Comparison of ENCODE assay signal across 7 mouse cellular contexts in genomic region chr8:70856541-70857197, GRCm38 (mm10). TPM values are rescaled to one million over a fixed set of nuclear protein-coding genes. Genes with fewer than 3 reads are reported as not detected.
A peak's percentile ranks its signal among the peaks of the same experiment; 100 is the strongest.
DNase-seq lines count a peak whose midpoint lies in the region; ATAC-seq and TF ChIP-seq lines count a peak whose summit lies in the region.

No protein-coding gene starts in this region.

- intact Hi-C loops in heart, postnatal 36 days (cut with DNase I): no loop called here

- H3K27ac ChIP-seq in bone marrow macrophage, adult 2 months (ENCODE audit: insufficient read depth, low read depth, low read length): no peak overlapping the region
- peak overlapping the region; percentile 78 for H3K27ac ChIP-seq in forebrain, embryonic 10.5 days
- no peak overlapping the region for H3K27ac ChIP-seq in lung, postnatal 0 days (ENCODE audit: low read length)

- no peak for TF ChIP-seq POLR2A in bone marrow macrophage, adult 2 months (IDR thresholded peaks at IDR 0.05; ENCODE audit: borderline replicate concordance, low read depth, low read length)

- H3K4me2 ChIP-seq in lung, postnatal 0 days (replicated peaks; ENCODE audit: low read depth, low read length): peak overlapping the region; percentile 79

- H3K9me3 ChIP-seq in forebrain, embryonic 10.5 days: no peaks in the 10 kb centered on the region
- no peaks in the 10 kb centered on the region for H3K9me3 ChIP-seq in lung, postnatal 0 days (ENCODE audit: low read length)

- H3K36me3 ChIP-seq in forebrain, embryonic 10.5 days (replicated peaks): peaks cover 4% of the 10 kb centered on the region; the same call in 1 of the 2 replicates
- no peaks in the 10 kb centered on the region for H3K36me3 ChIP-seq in lung, postnatal 0 days (ENCODE audit: insufficient read depth, low read length)

- DNase-seq in MEL-GATA-1-ER (ENCODE audit: extremely low read depth, low read depth): peak; percentile 24
- peak; percentile 73 for DNase-seq in forebrain, embryonic 10.5 days (ENCODE audit: extremely low spot score, low spot score)
- peak; percentile 62 to 75 for DNase-seq in heart, postnatal 36 days
- peak; percentile 71 to 78 for DNase-seq in layer of hippocampus, adult 8-10 months (ENCODE audit: low spot score in 2 of 2)
- peak; percentile 59 for DNase-seq in lung, postnatal 0 days (ENCODE audit: low spot score)
- peak; percentile 74 for DNase-seq in retina, embryonic 14.5 days (ENCODE audit: low spot score)

- H3K9ac ChIP-seq in lung, postnatal 0 days (replicated peaks; ENCODE audit: low read depth): peak overlapping the region; percentile 46; the same call in 1 of the 2 replicates

- peak; percentile 90 for ATAC-seq in lung, postnatal 0 days

- no peak for TF ChIP-seq CTCF in bone marrow macrophage, adult 2 months (IDR thresholded peaks at IDR 0.05; ENCODE audit: low read depth, low read length)
- no peak for TF ChIP-seq CTCF in lung, postnatal 0 days (IDR thresholded peaks at IDR 0.05)

- H3K4me3 ChIP-seq in bone marrow macrophage, adult 2 months (ENCODE audit: insufficient read depth, low read length): peak overlapping the region; percentile 43
- H3K4me3 ChIP-seq in forebrain, embryonic 10.5 days: peak overlapping the region; percentile 62
- peak overlapping the region; percentile 35 for H3K4me3 ChIP-seq in lung, postnatal 0 days (ENCODE audit: low read depth, low read length)

- peaks cover 41% of the 10 kb centered on the region for H3K27me3 ChIP-seq in forebrain, embryonic 10.5 days (ENCODE audit: poor library complexity, severe bottlenecking)
- peaks cover 7% of the 10 kb centered on the region; the same call in 1 of the 2 replicates for H3K27me3 ChIP-seq in lung, postnatal 0 days (replicated peaks; ENCODE audit: insufficient read depth, low read length)

- 8% methylated on average over 33 of the region's 33 CpGs for WGBS in forebrain, embryonic 10.5 days
- 10% methylated on average over 33 of the region's 33 CpGs for WGBS in lung, postnatal 0 days

- peaks cover 26% of the 10 kb centered on the region for H3K4me1 ChIP-seq in bone marrow macrophage, adult 2 months (ENCODE audit: control insufficient read depth, insufficient read depth, low read length)
- H3K4me1 ChIP-seq in forebrain, embryonic 10.5 days: peaks cover 51% of the 10 kb centered on the region
- no peaks in the 10 kb centered on the region; the same call in 1 of the 2 replicates for H3K4me1 ChIP-seq in lung, postnatal 0 days (ENCODE audit: insufficient read depth, low read depth, low read length)

- TF ChIP-seq EP300 in lung, postnatal 0 days (IDR thresholded peaks at IDR 0.05): no peak

RNA-seq across cellular contexts. Expression of gene Kcnn1, which starts 6.4 kb away (rescaled TPM):
- polyA plus RNA-seq in bone marrow macrophage, adult 2 months (2012; ENCODE audit: insufficient read depth, insufficient read length, missing spikeins): 0.99 and 1.8 TPM in 2 replicates
- polyA plus RNA-seq in forebrain, embryonic 10.5 days (2016; fragmentation: Nextera tagmentation; extraction: Ambion mirVana): 4.7 and 5.9 TPM in 2 replicates
- total RNA-seq in heart, postnatal 36 days (2021): 10 to 100 TPM; 10.4 to 13.6 TPM
- total RNA-seq in layer of hippocampus, adult 8-10 months (2022): 10 to 100 TPM; 16.5 to 20.0 (median 16.6) TPM
- 0.24 and 0.25 TPM in 2 replicates for polyA plus RNA-seq in lung, postnatal 0 days (2015; fragmentation: Nextera tagmentation; extraction: Ambion mirVana)

RNA-seq across cellular contexts. Expression of gene Ccdc124, which starts 17.1 kb away (rescaled TPM):
- 35.6 and 39.9 TPM in 2 replicates for polyA plus RNA-seq in bone marrow macrophage, adult 2 months (2012; ENCODE audit: insufficient read depth, insufficient read length, missing spikeins)
- 184 and 186 TPM in 2 replicates for polyA plus RNA-seq in forebrain, embryonic 10.5 days (2016; fragmentation: Nextera tagmentation; extraction: Ambion mirVana)
- 10 to 100 TPM; 45.2 to 49.4 TPM for total RNA-seq in heart, postnatal 36 days (2021)
- total RNA-seq in layer of hippocampus, adult 8-10 months (2022): 10 to 100 TPM; 69.8 to 87.9 (median 78.7) TPM
- polyA plus RNA-seq in lung, postnatal 0 days (2015; fragmentation: Nextera tagmentation; extraction: Ambion mirVana): 63.7 and 68.5 TPM in 2 replicates

RNA-seq across cellular contexts. Expression of gene Arrdc2, which starts 17.1 kb away (rescaled TPM):
- polyA plus RNA-seq in bone marrow macrophage, adult 2 months (2012; ENCODE audit: insufficient read depth, insufficient read length, missing spikeins): 27.8 and 29.7 TPM in 2 replicates
- polyA plus RNA-seq in forebrain, embryonic 10.5 days (2016; fragmentation: Nextera tagmentation; extraction: Ambion mirVana): 4.8 and 5.7 TPM in 2 replicates
- 10 to 100 TPM; 11.3 to 11.4 TPM for total RNA-seq in heart, postnatal 36 days (2021)
- 10 to 100 TPM; 14.8 to 25.8 (median 21.3) TPM for total RNA-seq in layer of hippocampus, adult 8-10 months (2022)
- 9.4 and 10.7 TPM in 2 replicates for polyA plus RNA-seq in lung, postnatal 0 days (2015; fragmentation: Nextera tagmentation; extraction: Ambion mirVana)

RNA-seq across cellular contexts. Expression of gene Slc5a5, which starts 35.9 kb away (rescaled TPM):
- polyA plus RNA-seq in bone marrow macrophage, adult 2 months (2012; ENCODE audit: insufficient read depth, insufficient read length, missing spikeins): not detected in 2 replicates
- 0.36 and 0.38 TPM in 2 replicates for polyA plus RNA-seq in forebrain, embryonic 10.5 days (2016; fragmentation: Nextera tagmentation; extraction: Ambion mirVana)
- not detected for total RNA-seq in heart, postnatal 36 days (2021)
- total RNA-seq in layer of hippocampus, adult 8-10 months (2022): 10 to 100 TPM; 10.5 to 12.3 (median 11.0) TPM
- 0.12 and 0.13 TPM in 2 replicates for polyA plus RNA-seq in lung, postnatal 0 days (2015; fragmentation: Nextera tagmentation; extraction: Ambion mirVana)

RNA-seq across cellular contexts. Expression of gene Rpl18a, which starts 40.5 kb away (rescaled TPM):
- 1,719 and 1,824 TPM in 2 replicates for polyA plus RNA-seq in bone marrow macrophage, adult 2 months (2012; ENCODE audit: insufficient read depth, insufficient read length, missing spikeins)
- polyA plus RNA-seq in forebrain, embryonic 10.5 days (2016; fragmentation: Nextera tagmentation; extraction: Ambion mirVana): 3,478 and 3,689 TPM in 2 replicates
- 100 to 1,000 TPM; 895 to 990 TPM for total RNA-seq in heart, postnatal 36 days (2021)
- 100 to 1,000 TPM; 619 to 893 (median 714) TPM for total RNA-seq in layer of hippocampus, adult 8-10 months (2022)
- polyA plus RNA-seq in lung, postnatal 0 days (2015; fragmentation: Nextera tagmentation; extraction: Ambion mirVana): 3,759 and 4,424 TPM in 2 replicates

Comparison
In these comparisons a context has a peak if more than half of its experiments do, and no peak if none do; other contexts are left out.
1. DNase-seq: peak in every context shown above with its lines; median percentile 74 in layer of hippocampus, adult 8-10 months; 74 in retina, embryonic 14.5 days; 73 in forebrain, embryonic 10.5 days; 68 in heart, postnatal 36 days; 59 in lung, postnatal 0 days; 24 in MEL-GATA-1-ER.